Mouse (Mus musculus): ENCODE data around the gene Soga1.

DNA sequence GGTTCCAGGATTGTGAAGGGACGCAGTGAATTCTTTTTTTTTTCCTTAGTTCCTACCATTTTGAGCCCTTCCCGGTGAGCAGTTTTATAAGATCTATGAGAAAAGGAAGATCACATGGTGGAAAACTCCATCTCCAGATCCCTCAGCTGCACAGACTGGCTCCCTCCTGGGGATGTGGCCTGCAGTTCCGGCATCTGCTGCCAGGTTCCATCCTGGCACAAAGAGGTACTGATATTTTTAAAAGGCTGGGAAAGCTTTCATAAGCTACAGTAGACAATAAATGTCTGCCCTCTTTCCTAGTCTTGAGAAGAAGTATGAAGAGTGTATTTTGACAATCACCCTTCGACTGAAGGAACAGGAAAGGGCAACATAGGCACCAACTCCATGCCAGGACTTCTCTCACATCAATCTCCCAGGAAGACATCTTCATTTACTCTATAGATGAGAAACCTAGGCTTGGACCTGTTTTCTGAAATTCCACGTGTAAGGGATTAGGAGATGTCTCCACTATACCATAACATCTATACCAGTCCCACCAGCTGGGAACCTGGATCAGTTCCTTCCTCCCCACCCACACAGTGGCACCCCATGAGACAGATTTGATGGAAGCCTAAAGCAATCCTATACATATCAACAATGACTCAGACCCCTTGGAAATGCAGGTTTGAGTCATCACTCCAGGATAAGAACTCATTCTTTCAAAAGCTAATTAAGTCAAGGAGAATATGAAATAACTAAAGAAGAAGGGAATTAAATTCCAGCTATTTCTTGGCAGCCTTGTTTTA, 105.5 kb downstream of the Soga1 start:
- no peak for TF ChIP-seq CTCF (IDR thresholded peaks at IDR 0.05; ENCODE audit: borderline replicate concordance, extremely low read depth, insufficient read depth, insufficient read length)
- no peak for TF ChIP-seq POLR2A (IDR thresholded peaks at IDR 0.05; ENCODE audit: borderline replicate concordance, extremely low read depth, insufficient read depth, insufficient read length, poor library complexity, severe bottlenecking)
